Mouse (Mus musculus) left cerebral cortex, postnatal 14 days (tissue): ENCODE measurements at regions not wholly inside any gene's neighbourhood (a gene's known extent, or its start where the extent isn't known, plus 50 kb on each side); places are given as distances from the start of the nearest gene placed in this dataset.
A peak's percentile ranks its signal among the peaks of the same experiment; 100 is the strongest.

ENCODE experiments used
- DNase-seq, 2 experiments: peaks; one replicate each; pipeline ENCODE4 v3.0.0; 2021 to 2022; ENCODE audit warnings: low spot score in 2 of 2, mixed read lengths in 1 of 2
- intact Hi-C: fragments of 180-260 bp; cut with DNase I; formaldehyde crosslinking; loops from one replicate; pipeline ENCODE4 v1.15.1; 2025

- peak; percentile 1 to 6 for DNase-seq
- intact Hi-C loops = no loop called here
Observed at GRCm38 (mm10) chr1:96732366-96732765, 139.6 kb downstream of the Slco4c1 start.

- no peak for DNase-seq
- intact Hi-C loops = no loop called here
Observed at GRCm38 (mm10) chr1:96731848-96732247, 140.1 kb downstream of the Slco4c1 start.
